Mouse (Mus musculus): ENCODE measurements around the gene Gm5678.
A peak's percentile ranks its signal among the peaks of the same experiment; 100 is the strongest.
"Not testable (repeated sequence)": the region's sequence is repeated elsewhere in the genome, so short reads cannot be mapped to it uniquely, and the experiment has no call there.

Gene Gm5678

DNA sequence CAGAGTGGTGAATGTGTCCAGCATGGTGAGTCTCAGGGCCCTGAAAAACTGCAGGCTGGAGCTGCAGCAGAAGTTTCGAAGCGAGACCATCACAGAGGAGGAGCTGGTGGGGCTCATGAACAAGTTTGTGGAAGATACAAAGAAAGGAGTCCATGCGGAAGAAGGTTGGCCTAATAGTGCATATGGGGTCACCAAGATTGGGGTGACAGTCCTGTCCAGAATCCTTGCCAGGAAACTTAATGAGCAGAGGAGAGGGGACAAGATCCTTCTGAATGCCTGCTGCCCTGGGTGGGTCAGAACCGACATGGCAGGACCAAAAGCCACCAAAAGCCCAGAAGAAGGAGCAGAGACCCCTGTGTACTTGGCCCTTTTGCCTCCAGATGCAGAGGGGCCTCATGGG lies 18.1 kb upstream of the Gm5678 start:
- no peak for DNase-seq

DNA sequence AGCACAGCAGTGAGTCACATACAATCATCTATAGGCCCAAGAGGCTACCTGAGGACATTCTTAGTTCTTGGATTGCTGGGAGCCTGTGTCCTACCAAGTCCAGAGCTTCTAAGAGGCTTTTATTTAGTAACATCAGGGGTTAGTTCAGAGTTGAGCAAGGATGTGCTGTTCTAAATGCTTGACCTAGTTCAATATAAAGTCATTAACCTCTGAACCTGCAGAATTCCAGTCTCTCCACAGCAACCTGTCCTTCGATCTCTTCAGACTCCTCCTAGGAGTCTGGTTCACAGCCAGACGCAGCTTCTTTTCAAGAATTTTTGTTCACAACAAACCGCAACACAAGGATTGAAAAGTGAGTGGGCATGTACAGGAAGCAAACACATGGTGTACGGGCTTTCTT lies 16.9 kb upstream of the Gm5678 start:
- DNase-seq, result no peak

DNA sequence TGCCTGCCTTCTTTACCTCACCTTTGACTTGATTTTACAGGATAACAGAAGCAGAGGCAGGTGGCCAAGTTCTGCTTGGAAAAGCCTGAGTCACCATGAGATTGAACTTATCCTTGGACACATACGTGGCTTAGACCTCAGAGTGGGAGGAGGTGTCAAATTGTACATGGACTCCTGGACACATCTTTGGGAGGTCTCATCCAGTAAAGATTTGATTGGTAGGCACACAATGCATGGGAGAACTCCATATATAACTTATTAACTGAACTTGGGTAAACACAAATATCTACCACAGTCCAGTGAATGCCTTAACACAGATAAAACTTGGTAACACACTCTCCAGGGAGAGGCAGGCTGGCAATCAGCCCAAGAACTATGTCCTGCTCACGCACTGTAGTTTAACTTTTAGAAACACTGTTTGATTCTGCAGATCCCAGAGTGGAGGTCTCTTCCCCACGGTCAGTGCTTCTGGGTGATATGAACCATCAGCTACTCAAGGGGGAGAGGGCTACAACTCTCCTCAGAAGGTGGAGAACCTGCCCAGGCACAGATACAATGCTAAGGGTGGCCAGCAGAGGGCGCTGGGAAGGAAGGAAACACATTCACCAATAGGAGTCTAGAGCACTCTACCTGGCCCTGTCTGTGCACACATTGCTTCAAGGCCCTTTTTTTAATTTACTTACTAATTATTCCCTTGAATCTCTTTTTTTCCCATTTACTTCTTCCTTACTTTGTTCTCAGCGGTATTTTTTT lies 12.6 kb upstream of the Gm5678 start:
- peak; percentile 81 for DNase-seq

DNA sequence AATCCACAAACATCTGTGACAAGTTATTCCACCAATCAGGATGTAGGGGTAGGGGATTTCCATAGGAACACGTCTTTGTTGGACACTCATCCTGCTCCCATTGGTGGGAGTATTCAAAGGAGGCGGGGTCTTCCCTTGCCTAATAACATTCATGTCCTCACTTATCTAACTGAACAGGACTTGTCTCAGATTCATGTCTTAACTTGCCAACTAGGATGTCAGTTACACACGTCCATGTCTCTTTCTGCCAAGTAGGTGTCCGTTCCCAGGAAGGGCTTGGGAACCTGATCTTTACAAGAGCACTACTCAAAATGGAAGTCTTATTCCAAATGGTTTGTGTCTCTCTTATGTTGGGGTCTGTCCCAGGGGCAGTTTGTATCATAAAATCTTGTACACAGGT lies 4.1 kb upstream of the Gm5678 start:
- not testable (repeated sequence) for DNase-seq

DNA sequence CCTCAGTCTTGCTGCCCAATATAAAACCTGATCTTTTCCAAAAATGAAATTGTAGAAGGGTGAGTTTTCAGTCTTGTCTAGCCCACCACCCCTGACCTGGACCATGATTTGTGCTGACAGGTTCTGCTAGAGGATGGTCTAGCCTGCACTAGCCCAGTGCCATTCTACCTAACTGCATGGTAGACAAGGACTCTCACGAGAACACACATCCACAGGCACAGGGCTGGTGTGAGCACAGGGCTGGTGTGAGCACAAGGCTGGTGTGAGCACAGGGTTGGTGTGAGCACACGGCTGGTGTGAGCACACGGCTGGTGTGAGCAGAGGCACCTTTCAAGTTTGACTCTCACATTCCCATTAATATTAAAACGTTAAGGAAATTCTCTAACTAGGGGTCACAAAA lies 3.2 kb upstream of the Gm5678 start:
- no peak for DNase-seq

DNA sequence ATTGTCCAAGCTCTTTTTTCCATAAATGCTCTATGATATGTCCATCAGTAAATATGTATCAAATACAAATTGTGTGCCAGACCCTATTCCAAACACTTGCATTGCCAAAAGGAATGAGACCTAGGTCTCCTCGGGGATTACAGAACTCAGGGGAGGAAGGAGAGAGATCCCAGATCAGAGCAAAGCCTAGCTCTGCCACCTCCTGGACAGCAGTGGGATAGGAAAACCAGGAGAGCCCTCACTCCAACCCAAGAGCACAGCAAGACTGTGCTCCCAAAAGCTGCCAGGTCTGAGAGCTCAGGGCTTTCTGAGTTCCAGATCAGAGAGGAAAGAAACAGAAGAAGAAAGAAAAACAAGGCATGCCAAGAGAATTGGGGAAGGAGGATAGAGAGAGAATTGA lies 1.2 kb upstream of the Gm5678 start:
- no peak for DNase-seq

DNA sequence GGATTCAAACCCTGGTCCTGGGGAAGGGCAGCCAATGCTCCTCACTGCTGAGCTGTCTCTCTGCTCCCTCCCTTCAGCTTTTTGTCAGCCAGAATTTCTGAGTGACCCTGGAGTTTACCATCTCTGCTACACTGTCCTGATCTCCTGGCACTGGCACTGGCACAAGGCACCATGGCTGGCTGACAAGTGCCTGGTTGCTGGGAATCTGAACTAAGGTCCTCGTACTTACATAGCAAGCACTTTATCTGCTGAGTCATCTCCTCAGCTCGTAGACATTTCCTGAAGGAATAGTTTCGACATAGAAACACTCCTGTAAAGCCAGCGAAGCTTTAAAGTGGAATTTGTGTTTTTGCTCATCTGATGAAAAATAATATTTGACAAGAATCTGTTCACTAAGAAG lies 16.1 kb downstream of the Gm5678 start:
- DNase-seq, result no peak

DNA sequence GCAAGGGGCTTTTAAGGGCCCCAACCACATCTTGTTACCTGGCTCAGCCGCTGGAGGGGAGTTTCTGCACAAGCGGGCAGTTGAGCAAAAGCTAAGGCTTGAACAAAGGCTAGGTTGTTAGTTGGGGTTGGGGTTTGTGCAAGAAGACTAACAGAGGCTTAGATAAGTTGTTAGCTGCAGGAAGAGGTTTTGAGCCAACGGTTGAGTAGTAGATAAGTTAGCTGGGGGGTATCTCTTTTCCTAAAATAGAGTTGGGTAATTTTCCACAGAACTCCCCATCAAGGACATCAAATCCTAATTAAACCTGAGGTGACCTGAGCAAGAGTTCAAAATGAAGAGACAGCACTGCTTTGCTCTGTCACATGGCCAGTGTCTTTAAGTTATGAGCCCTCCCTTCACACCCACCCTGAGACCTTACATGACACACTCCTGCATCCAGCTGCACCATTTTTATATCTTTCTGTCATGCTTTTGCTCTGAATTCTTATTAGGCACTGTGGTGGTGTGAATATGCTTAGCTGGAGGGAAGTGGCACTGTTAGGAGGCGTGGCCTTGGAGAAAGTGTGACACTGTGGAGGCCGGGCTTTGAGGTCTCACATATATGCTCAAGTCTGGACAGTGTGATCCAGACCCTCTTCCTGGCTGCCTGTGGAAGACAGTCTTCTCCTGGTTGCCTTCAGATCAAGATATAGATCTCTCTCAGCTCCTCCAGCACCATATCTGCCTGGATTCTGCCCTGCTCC lies 20.7 kb downstream of the Gm5678 start:
- DNase-seq, result no peak

DNA sequence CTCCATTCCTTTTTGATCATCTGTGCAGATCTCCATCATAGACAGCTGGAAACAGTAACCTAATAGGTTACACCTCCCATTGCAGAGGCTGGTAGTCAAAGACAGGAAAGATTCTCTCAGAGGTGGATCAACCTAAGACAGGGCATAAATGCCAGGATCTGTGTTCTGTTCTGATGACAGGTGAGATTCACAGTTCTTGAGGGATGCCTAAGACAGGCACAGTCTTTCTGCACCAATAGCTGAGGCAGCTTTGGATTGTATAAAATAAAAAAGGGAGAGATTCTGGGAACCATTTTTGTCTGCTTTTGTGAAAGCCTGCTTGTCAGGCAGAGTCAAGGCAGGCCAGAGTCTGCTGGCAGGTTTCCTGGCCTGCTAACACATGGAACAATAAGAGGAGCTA lies 40.1 kb downstream of the Gm5678 start:
- DNase-seq, result no peak

DNA sequence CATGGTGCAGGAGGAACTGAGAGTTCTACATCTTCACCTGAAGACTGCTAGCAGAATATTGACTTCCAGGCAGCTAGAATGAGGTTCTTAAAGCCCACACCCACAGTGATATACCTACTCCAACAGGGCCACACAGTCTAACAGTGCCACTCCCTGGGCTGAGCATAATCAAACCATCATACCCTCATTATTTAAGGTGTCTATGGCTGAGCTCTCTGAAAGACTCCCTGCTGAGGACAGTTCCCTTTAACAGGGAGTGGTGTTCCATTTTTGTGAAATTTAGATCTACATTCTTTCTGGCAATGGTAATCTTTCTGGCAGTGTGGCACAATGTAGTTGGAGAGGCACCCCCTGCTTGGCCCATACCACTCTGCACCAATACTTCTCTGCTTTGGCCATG lies 41.6 kb downstream of the Gm5678 start:
- no peak for DNase-seq

DNA sequence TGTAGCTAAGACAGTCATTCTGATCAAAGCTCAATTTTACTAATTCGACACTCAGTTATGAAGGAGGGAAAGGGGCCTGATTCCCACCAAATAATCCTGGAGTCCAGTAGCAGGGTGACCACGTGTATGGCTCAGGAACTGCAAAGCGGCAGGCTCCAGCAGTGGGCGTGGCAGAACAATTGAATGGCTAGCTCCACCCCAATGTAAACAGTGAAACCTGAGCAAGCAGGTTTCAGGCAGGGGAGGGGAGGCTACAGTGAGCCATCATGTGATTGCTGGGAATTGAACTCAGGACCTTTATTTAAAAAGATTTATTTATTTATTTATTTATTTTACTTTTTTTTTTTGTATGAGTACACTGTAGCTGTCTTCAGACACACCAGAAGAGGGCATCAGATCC lies 42.6 kb downstream of the Gm5678 start:
- DNase-seq, result not testable (repeated sequence)

DNA sequence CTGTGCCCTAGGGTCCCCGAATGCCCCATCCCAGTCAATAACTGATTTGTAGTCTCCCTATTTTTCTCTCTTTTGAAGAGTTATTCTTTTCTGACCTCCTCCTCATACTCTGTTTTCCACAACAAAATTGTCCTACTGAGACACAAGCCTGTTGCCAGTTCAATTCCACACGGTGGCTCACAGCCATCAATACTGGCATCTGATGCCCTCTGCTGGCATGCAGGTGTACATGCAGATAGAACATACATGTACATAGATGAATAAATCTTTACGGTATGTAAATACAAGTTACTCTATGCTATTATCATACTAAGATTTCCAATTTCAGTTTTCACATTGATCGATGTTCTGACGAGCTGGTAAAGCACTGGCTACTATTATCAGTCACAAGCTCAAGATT lies 43.2 kb downstream of the Gm5678 start:
- no peak for DNase-seq

DNA sequence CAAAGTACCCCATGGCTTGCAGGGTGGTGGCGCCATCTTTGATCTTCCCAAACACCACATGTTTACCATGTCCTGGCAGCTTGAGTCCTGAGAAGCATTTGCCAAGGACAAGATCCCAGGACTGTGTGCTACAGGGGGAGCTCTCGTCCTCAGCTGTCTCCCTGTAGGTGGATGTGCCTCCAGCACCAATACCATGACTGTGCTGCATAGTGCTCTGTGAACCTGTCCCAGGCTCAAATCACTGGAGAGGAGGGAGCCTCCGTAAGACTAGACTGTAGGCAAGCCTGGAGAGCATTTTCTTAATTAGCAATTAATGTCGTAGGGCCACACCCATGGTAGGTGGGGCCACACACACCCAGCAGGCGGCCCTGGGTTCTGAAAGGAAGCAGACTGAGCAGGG lies 48.5 kb downstream of the Gm5678 start:
- no peak for DNase-seq

DNA sequence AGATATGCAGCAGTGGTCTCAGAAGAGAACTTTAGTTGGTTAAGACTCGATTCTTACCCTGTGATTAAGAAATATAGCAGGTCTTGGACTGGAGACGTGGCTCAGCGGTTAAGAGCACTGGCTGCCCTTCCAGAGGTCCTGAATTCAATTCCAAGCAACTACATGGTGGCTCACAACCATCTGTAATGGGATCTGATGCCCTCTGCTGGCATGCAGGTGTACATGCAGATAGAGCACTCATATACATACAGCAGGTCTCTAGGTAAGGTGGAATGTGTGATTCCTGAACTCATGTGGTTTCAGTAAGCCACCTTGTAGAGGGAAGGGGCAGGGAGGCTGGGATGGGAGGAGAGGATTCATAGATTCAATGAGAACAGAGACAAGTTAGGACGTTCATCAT lies 50.3 kb downstream of the Gm5678 start:
- no peak for DNase-seq

DNA sequence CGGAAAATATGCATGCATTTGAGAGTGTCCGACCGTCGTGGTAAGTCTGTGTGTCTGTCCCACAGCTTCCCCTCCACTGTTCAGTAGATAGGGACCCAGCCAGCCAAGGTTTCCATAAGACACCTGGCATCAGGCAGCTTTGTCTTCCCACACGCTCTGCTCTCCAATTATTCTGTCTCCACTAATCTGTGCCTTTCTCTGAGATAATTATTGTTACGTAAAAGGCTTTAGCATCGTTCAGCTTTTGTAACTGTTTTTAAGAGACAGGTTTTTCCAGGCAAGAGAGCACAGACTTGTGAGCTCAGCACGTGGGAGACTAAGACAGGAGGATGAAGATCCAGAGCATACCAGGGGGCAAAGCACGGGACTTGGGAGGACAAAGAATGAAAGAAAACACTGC lies 51.3 kb downstream of the Gm5678 start:
- DNase-seq, result no peak

All from liver (tissue).